Mouse (Mus musculus) gastrocnemius, adult 18-20 months (tissue): ENCODE results near the gene Zbtb8a. TPM values are rescaled to one million over a fixed set of nuclear protein-coding genes. Genes with fewer than 3 reads are reported as not detected.
"Not testable (repeated sequence)": the region's sequence is repeated elsewhere in the genome, so short reads cannot be mapped to it uniquely, and the experiment has no call there.

Experiments used
- DNase-seq: peaks from one replicate; pipeline ENCODE4 v3.0.0; 2021; ENCODE audit warnings: low spot score
- total RNA-seq, 2 experiments: library from RNA; stranded (reverse); gene quantifications; 2 replicates each; pipeline ENCODE4 v1.2.3; 2021

The Zbtb8a gene
- total RNA-seq, 2 experiments from 2014 or later = 0.59 to 0.82 TPM

GRCm38 (mm10) chr4:129379805-129380204 lies 1.9 kb upstream of the Zbtb8a start:
- no peak for DNase-seq

- DNase-seq = peak; percentile 25
Measured at GRCm38 (mm10) chr4:129376961-129377545, 863 bp downstream of the Zbtb8a start.

- DNase-seq = no peak
Measured at GRCm38 (mm10) chr4:129375821-129376220, 2.1 kb downstream of the Zbtb8a start.

GRCm38 (mm10) chr4:129375000-129375399 lies 2.9 kb downstream of the Zbtb8a start:
- no peak for DNase-seq

- DNase-seq = no peak
Measured at GRCm38 (mm10) chr4:129374219-129374755, 3.6 kb downstream of the Zbtb8a start.

- DNase-seq = no peak
Measured at GRCm38 (mm10) chr4:129373202-129373976, 4.5 kb downstream of the Zbtb8a start.

GRCm38 (mm10) chr4:129371391-129371790 lies 6.5 kb downstream of the Zbtb8a start:
- DNase-seq = no peak

- no peak for DNase-seq
Measured at GRCm38 (mm10) chr4:129365224-129365623, 12.7 kb downstream of the Zbtb8a start.

GRCm38 (mm10) chr4:129364379-129364778 lies 13.5 kb downstream of the Zbtb8a start:
- DNase-seq = no peak

- DNase-seq = no peak
Measured at GRCm38 (mm10) chr4:129363463-129363862, 14.5 kb downstream of the Zbtb8a start.

- no peak for DNase-seq
Measured at GRCm38 (mm10) chr4:129362771-129363170, 15.1 kb downstream of the Zbtb8a start.

- not testable (repeated sequence) for DNase-seq
Measured at GRCm38 (mm10) chr4:129362238-129362637, 15.7 kb downstream of the Zbtb8a start.

GRCm38 (mm10) chr4:129357613-129358163 lies 20.2 kb downstream of the Zbtb8a start:
- DNase-seq = no peak

GRCm38 (mm10) chr4:129354236-129354635 lies 23.7 kb downstream of the Zbtb8a start:
- DNase-seq = no peak

- DNase-seq = no peak
Measured at GRCm38 (mm10) chr4:129353176-129353575, 24.7 kb downstream of the Zbtb8a start.

GRCm38 (mm10) chr4:129351111-129351510 lies 26.8 kb downstream of the Zbtb8a start:
- DNase-seq = no peak

- peak; percentile 71 for DNase-seq
Measured at GRCm38 (mm10) chr4:129350644-129351043, 27.3 kb downstream of the Zbtb8a start.

- DNase-seq = no peak
Measured at GRCm38 (mm10) chr4:129346481-129347154, 31.3 kb downstream of the Zbtb8a start.

GRCm38 (mm10) chr4:129342705-129343104 lies 35.2 kb downstream of the Zbtb8a start:
- DNase-seq = no peak

GRCm38 (mm10) chr4:129341888-129342287 lies 36.0 kb downstream of the Zbtb8a start:
- no peak for DNase-seq

- DNase-seq = no peak
Measured at GRCm38 (mm10) chr4:129339743-129340142, 38.2 kb downstream of the Zbtb8a start.

GRCm38 (mm10) chr4:129336291-129336690 lies 41.6 kb downstream of the Zbtb8a start:
- no peak for DNase-seq
